ENCODE assay signal across 37 mouse cellular contexts in the genomic region with DNA sequence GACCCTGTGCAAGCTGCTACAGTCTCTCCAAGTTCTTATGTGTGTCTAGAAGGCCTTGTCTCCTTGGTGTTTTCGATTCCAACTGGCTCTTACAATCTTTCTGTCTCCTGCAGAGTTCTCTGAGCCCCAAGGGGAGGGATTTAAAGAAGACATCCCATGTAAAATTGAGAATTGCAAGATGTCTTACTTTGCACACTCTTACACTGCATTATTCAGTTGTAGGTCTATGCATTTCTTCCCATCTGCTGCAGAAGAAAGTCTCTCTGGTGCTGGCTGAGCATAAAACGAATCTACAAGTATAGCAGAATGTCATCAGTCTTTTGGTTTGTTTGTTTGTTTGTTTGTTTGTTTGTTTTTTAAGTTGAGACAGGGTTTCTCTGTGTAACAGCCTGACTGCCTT. TPM values are rescaled to one million over a fixed set of nuclear protein-coding genes. Genes with fewer than 3 reads are reported as not detected.
"Had no signal": no experiment of that assay in that cellular context is flagged by ENCODE, and none has a peak within 500 bp of the region (broad histone marks: within the 10 kb centered on the region; RNA-seq: fewer than 3 reads in every experiment).

No protein-coding gene starts in this region.

- ATAC-seq: forebrain, embryonic 13.5 days; forebrain, embryonic 14.5 days; forebrain, embryonic 15.5 days had no signal

- H3K4me3 ChIP-seq: embryonic facial prominence, embryonic 10.5 days; embryonic facial prominence, embryonic 12.5 days; embryonic facial prominence, embryonic 13.5 days; embryonic facial prominence, embryonic 15.5 days; erythroblast, embryonic 14.5 days; forebrain, embryonic 10.5 days; forebrain, embryonic 12.5 days; forebrain, embryonic 13.5 days; forebrain, embryonic 15.5 days; gastrocnemius, adult 2 months; heart, adult 2 months; heart, embryonic 10.5 days had no signal

- H3K36me3 ChIP-seq: embryonic facial prominence, embryonic 10.5 days; embryonic facial prominence, embryonic 12.5 days; embryonic facial prominence, embryonic 13.5 days; embryonic facial prominence, embryonic 15.5 days; forebrain, embryonic 10.5 days; forebrain, embryonic 12.5 days; forebrain, embryonic 15.5 days; heart, embryonic 10.5 days had no signal

- H3K9ac ChIP-seq: embryonic facial prominence, embryonic 12.5 days; embryonic facial prominence, embryonic 13.5 days; embryonic facial prominence, embryonic 15.5 days; forebrain, embryonic 12.5 days; forebrain, embryonic 13.5 days; forebrain, embryonic 15.5 days had no signal

- H3K4me1 ChIP-seq: embryonic facial prominence, embryonic 10.5 days; embryonic facial prominence, embryonic 12.5 days; embryonic facial prominence, embryonic 13.5 days; embryonic facial prominence, embryonic 15.5 days; forebrain, embryonic 10.5 days; forebrain, embryonic 12.5 days; forebrain, embryonic 13.5 days; forebrain, embryonic 15.5 days; heart, embryonic 10.5 days had no signal

- H3K4me2 ChIP-seq: embryonic facial prominence, embryonic 12.5 days; embryonic facial prominence, embryonic 13.5 days; embryonic facial prominence, embryonic 15.5 days; forebrain, embryonic 12.5 days; forebrain, embryonic 13.5 days; forebrain, embryonic 15.5 days had no signal

- H3K27me3 ChIP-seq: embryonic facial prominence, embryonic 12.5 days; embryonic facial prominence, embryonic 13.5 days; embryonic facial prominence, embryonic 15.5 days; forebrain, embryonic 12.5 days; forebrain, embryonic 13.5 days; forebrain, embryonic 15.5 days had no signal

- DNase-seq: cerebellum, adult 8-10 months; cerebellum, adult 9-10 months; cerebellum, adult 9-11 months; cerebellum, postnatal 10 days; cerebellum, postnatal 14 days; cerebellum, postnatal 25 days; cerebellum, postnatal 36 days; embryo, embryonic 11 days; gastrocnemius, adult 2 months; gastrocnemius, postnatal 10 days; gastrocnemius, postnatal 14 days; gastrocnemius, postnatal 25 days; gastrocnemius, postnatal 36 days; heart, adult 11 months; heart, adult 18-20 months; heart, adult 2 months had no signal

- H3K27ac ChIP-seq: embryonic facial prominence, embryonic 10.5 days; embryonic facial prominence, embryonic 12.5 days; embryonic facial prominence, embryonic 13.5 days; embryonic facial prominence, embryonic 15.5 days; forebrain, embryonic 10.5 days; forebrain, embryonic 12.5 days; forebrain, embryonic 13.5 days; forebrain, embryonic 15.5 days; gastrocnemius, adult 2 months; heart, adult 2 months; heart, embryonic 10.5 days had no signal

- H3K9me3 ChIP-seq: embryonic facial prominence, embryonic 12.5 days; embryonic facial prominence, embryonic 13.5 days; embryonic facial prominence, embryonic 15.5 days; forebrain, embryonic 12.5 days; forebrain, embryonic 13.5 days; forebrain, embryonic 15.5 days; heart, embryonic 10.5 days had no signal

RNA-seq across cellular contexts. Expression of a gene that starts 26.4 kb away (rescaled TPM):
- total RNA-seq: common myeloid progenitor, adult 5-6 weeks; gastrocnemius, adult 18-20 months; gastrocnemius, adult 2 months; gastrocnemius, adult 8-10 months; gastrocnemius, postnatal 10 days; gastrocnemius, postnatal 14 days; gastrocnemius, postnatal 25 days; gastrocnemius, postnatal 36 days; gastrocnemius, postnatal 4 days; granulocyte monocyte progenitor cell, adult 5-6 weeks; heart, adult 18-20 months; heart, adult 2 months; heart, adult 8-10 months had no signal
- polyA plus RNA-seq: cortical plate, adult 2 months; embryonic facial prominence, embryonic 10.5 days; embryonic facial prominence, embryonic 11.5 days; erythroblast, embryonic 14.5 days; forebrain, embryonic 10.5 days; forebrain, embryonic 12.5 days; forebrain, embryonic 13.5 days; forebrain, embryonic 14.5 days; forebrain, embryonic 15.5 days; frontal cortex, adult 2 months; gonadal fat pad, adult 2 months; heart, adult 2 months; heart, embryonic 10.5 days had no signal
